Mouse (Mus musculus) bone marrow, adult 2 months (tissue): Measurements from ENCODE around the gene Sfta2. TPM values are rescaled to one million over a fixed set of nuclear protein-coding genes. Genes with fewer than 3 reads are reported as not detected.

Experiments used
- H3K27ac ChIP-seq: fragments of 200-500 bp; 2 replicates; pipeline ENCODE4 v1.5.1; 2012; ENCODE audit warnings: low read depth, mild to moderate bottlenecking, control low read depth, inconsistent platforms, low read length; ENCODE audit not compliant: control insufficient read depth, poor library complexity, insufficient read depth
- H3K4me1 ChIP-seq: fragments of 200-500 bp; 2 replicates; pipeline ENCODE4 v1.6.1; 2011; ENCODE audit warnings: low read length; ENCODE audit not compliant: control insufficient read depth, insufficient read depth
- H3K4me3 ChIP-seq: fragments of 200-500 bp; replicated peaks from 2 replicates; pipeline ENCODE3; 2011; ENCODE audit warnings: mild to moderate bottlenecking, low read depth, low read length, control low read depth; ENCODE audit not compliant: control insufficient read depth
- CTCF ChIP-seq: fragments of 200-500 bp; IDR thresholded peaks from 2 replicates; pipeline ENCODE4 v1.5.1; 2011; ENCODE audit warnings: low read length, control low read depth; ENCODE audit not compliant: control insufficient read depth, insufficient read depth
- POLR2A ChIP-seq: fragments of 200-500 bp; IDR thresholded peaks from 2 replicates; pipeline ENCODE4 v1.6.1; 2011; ENCODE audit warnings: low read depth, mild to moderate bottlenecking, control low read depth, low read length, borderline replicate concordance; ENCODE audit not compliant: control insufficient read depth
- WGBS: fragments of 180-500 bp; shearing (Covaris S2); methylation state at CpG from one replicate; pipeline ENCODE4 v1.1.7; 2018; 5-methylcytosine and 5-hydroxymethylcytosine counted together
- polyA plus RNA-seq: library from polyadenylated mRNA; stranded (reverse); fragments of >200 nt; gene quantifications from 2 replicates; pipeline ENCODE4 v1.2.4, GENCODE M21; 2011; ENCODE audit warnings: low replicate concordance; ENCODE audit not compliant: missing spikeins, insufficient read depth, insufficient read length

Sfta2 gene
- polyA plus RNA-seq, 1 experiment: not detected

DNA sequence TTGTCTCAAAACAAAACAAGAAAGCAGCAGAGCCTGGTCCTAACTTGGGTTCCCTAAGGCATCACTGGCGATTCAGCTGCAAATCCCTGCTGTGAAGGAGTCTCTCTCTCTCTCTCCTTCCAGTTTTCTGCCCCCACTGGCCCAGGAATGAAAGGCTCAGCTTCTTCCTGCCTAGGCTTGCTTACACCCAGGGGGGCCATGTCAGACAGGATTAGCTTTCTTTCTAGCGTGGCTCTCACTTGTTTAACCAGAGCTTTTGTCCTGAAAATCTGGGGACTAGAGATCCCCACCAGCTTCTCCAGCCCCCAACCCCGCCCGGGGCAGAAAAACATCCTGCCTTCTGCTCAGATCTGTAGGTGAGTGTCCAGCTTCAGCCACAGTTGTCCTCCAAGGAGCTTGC, 13.0 kb upstream of the Sfta2 start:
- Histone ChIP-seq H3K27ac (no peak overlapping the region), H3K4me1 (no peaks in the 10 kb centered on the region), H3K4me3 (no peak overlapping the region)
- no peak for TF ChIP-seq CTCF
- TF ChIP-seq POLR2A: no peak
- 63% methylated on average over 4 of the region's 4 CpGs for WGBS

DNA sequence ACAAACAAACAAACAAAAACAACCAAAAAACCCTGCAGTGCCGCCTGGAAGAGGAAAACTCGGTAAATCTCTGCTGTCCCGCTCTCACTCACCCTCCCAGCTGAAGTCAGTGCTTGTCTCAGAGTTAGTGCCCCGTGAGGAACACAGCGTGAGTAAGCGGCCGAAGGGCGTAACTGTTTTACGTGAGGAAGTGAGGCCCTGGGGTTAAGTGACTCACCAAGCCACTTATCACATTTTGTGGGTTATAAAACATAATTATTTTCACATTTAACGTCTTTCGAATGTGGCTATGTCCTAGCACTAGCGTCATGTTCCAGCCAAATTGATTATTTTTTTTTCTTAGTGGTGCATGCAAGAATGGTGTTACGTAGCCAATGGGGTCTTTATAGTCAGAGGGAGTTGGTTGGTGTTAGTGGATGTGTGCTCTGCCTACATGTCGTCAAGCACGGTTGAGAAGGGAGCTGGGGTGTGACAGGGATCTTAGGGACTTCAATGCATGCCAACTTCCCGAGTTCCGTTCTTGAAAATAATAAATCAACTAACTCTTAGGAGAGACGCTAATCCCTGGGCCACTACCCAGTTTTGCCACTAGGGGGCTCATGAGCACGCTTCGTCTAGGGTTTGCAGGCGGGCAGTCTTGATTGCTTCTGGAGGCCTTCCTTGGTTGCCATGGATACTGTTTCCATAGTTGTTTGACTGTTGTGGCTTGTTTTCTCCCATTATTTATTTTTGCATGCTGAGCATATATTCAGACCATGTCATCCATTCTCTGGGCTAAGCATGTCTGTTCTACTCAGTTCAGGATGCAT, 10.7 kb upstream of the Sfta2 start:
- H3K27ac ChIP-seq: no peak overlapping the region
- WGBS: 15% methylated on average over 21 of the region's 21 CpGs
- peak; percentile 80 for TF ChIP-seq CTCF
- TF ChIP-seq POLR2A: no peak
- H3K4me3 ChIP-seq: no peak overlapping the region
- H3K4me1 ChIP-seq: no peaks in the 10 kb centered on the region

DNA sequence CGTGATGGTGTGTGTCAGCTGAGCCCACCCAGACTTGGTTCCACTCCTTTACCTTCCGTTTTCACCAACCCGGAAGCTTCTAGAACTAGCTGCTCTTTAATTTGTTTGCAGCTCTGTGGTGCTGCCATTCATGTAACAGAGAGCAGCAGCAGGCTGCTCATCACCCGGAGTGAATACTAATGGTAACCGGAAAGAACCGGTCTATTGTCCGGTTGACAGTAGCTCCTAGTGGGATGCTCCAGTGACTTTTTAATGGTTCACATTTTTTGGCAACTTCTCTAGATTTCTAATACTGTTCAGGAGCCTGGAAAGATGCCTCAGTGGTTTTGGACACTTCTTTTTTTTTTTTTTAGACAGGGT, 10.2 kb upstream of the Sfta2 start:
- Histone ChIP-seq H3K4me1 (no peaks in the 10 kb centered on the region), H3K27ac (no peak overlapping the region), H3K4me3 (no peak overlapping the region)
- WGBS: 88% methylated on average over 7 of the region's 7 CpGs
- TF ChIP-seq CTCF: no peak
- TF ChIP-seq POLR2A: no peak

DNA sequence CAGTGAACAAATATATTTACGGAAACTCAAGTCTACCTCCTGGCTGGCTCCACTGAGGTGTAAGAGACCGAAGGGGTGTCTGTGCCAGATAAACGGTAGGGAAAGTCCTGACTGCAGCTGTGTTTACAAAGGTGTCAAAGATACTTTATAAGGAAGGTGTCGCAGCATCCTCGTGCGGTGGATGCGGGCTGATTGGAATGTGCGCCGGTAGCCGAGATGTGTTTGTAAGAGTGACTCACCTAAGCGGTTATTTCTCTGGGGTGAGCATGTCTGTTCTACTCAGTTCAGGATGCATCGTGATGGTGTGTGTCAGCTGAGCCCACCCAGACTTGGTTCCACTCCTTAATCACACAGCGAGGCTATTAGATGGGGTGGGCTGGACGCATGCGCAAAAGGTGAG, 9.6 kb upstream of the Sfta2 start:
- TF ChIP-seq CTCF (no peak), POLR2A (no peak)
- Histone ChIP-seq H3K27ac (no peak overlapping the region), H3K4me1 (no peaks in the 10 kb centered on the region), H3K4me3 (no peak overlapping the region)
- WGBS: 89% methylated on average over 15 of the region's 15 CpGs

DNA sequence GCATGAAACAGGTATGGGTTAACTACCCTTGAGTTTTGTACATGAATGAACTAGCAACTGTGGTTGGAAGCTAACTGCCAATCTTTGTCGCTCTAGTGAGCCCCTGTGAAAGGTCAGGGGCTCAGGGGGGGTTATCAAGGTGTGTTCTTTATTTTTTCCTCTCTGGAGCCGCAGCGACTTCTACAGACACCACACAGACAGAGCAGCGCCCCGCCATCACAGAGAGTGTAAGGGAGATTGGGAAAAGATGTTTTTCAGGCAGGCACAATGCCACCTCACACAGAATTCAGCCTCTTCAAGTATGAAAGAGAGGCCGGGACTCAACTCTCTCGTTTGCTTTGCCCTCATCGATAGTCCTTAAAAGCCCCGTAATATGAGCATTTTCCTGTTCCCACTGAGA, 9.2 kb upstream of the Sfta2 start:
- Histone ChIP-seq H3K27ac (no peak overlapping the region), H3K4me1 (no peaks in the 10 kb centered on the region), H3K4me3 (no peak overlapping the region)
- WGBS: 85% methylated on average over 9 of the region's 9 CpGs
- no peak for TF ChIP-seq CTCF
- TF ChIP-seq POLR2A: no peak

DNA sequence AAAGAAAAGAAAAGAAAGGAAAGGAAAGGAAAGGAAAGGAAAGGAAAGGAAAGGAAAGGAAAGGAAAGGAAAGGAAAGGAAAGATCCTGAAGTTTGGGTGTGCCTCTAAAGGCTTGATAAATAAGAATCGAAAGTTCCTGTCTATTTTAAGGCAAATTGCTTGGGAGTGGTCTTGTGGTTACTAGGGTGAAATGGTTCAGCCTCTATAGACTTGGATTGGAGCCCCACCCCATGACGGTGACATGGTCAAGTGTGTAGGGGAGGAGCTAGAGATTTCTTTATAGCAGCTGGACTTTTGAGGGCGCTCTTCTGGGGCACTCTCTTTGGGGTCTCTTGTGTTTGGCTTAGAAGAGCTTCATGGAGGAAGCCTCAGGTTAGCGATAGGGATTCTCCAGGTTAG, 7.6 kb upstream of the Sfta2 start:
- TF ChIP-seq POLR2A (no peak), CTCF (no peak)
- WGBS: 23% methylated on average over 4 of the region's 4 CpGs
- Histone ChIP-seq H3K4me3 (no peak overlapping the region), H3K27ac (no peak overlapping the region), H3K4me1 (no peaks in the 10 kb centered on the region)

DNA sequence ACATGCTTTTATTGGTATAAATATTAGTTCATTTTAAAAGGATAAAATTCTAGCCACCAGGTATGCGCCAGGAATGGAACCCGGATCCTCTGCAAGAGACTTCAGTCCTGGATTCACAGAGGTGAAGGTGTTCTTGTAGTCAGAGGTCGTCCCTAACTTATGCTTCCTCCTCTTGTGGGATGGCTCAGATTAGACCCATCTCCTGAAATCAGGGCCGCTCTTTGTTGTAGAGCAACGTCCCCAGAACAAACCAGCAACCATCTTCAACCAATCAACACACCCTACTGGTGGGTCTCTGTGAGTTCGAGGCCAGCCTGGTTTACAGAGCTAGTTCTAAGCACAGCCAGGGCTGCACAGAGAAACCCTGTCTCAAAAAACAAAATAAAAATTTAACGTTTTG, 6.9 kb upstream of the Sfta2 start:
- Histone ChIP-seq H3K4me1 (no peaks in the 10 kb centered on the region), H3K4me3 (no peak overlapping the region), H3K27ac (no peak overlapping the region)
- TF ChIP-seq POLR2A (no peak), CTCF (no peak)
- WGBS: 65% methylated on average over 7 of the region's 7 CpGs

DNA sequence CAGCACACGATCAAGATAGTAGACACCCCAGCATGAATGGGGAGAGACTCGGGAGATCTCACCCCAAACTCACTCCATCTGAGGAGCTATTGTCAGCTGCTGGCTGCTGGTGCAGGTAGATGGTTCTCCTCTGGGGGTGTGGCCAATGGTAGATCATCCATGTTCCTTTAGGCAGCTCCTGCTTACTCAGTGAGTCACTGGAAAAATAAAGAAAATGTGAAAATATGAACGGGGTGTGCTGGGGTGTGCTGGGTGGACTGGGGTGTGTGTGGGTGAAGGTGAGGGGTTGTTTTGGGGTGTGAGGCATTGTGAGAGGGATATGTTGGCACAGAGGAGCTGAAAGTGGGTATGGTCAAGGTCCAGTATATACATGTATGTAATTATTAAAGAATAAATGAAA, 4.0 kb upstream of the Sfta2 start:
- no peak overlapping the region for H3K4me3 ChIP-seq
- no peak for TF ChIP-seq POLR2A
- TF ChIP-seq CTCF: no peak
- no peaks in the 10 kb centered on the region for H3K4me1 ChIP-seq
- 82% methylated on average over 3 of the region's 3 CpGs for WGBS
- H3K27ac ChIP-seq: no peak overlapping the region

DNA sequence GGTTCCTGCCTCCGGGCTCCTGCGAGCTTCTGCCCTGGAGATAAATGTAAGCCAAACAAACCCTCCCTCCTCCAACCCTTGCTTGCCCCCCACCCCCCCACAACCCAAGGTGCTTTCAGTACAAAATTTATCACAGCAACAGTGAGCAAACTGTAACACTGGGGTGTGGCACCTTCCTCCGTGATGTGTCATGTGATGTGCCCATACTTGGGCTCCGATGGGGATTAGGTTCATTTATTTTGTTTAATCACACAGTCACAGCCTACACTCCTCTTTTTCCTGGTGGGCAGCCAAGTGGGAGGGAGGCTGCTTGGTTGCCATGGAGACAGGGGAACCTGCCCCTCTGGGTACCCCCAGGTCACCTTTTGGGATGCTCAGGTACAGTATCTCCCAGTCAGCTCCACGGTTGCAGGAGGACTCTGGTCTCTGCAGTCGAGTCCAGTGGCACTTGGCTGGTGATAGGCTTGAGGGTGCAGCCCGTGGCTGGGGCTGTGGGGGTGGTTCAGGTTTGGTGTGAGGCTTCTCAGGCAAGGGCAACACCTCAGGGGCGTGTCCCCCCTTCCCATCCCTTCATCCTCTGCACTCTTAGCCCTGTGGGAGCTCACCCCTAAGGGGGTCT, 496 bp downstream of the Sfta2 start:
- no peak overlapping the region for H3K27ac ChIP-seq
- H3K4me1 ChIP-seq: no peaks in the 10 kb centered on the region
- TF ChIP-seq CTCF: no peak
- TF ChIP-seq POLR2A: no peak
- no peak overlapping the region for H3K4me3 ChIP-seq
- 53% methylated on average over 8 of the region's 8 CpGs for WGBS

DNA sequence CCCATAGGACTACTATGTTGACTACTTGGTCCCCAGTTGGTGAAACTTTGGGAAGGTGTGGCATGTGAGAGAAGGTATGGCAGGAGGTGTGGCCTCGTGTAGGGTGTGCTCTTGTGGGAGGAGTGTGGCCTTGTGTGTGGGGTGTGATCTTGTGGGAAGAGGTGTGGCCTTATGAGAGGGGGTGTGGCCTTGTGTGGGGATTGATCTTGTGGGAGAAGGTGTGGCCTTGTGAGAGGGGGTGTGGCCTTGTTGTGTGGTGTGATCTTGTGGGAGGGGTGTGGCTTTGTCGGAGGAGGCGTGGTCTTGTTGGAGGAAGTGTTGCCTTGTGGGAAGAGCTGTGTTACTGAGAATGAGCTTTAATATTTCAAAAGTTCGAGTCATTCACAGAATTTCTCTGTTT, 15.8 kb downstream of the Sfta2 start:
- Histone ChIP-seq H3K27ac (no peak overlapping the region), H3K4me1 (no peaks in the 10 kb centered on the region), H3K4me3 (no peak overlapping the region)
- WGBS: 70% methylated on average over 4 of the region's 4 CpGs
- TF ChIP-seq CTCF (no peak), POLR2A (no peak)
